Mouse (Mus musculus) bone marrow, adult 2 months (tissue): ENCODE measurements at regions not wholly inside any gene's neighbourhood (a gene's known extent, or its start where the extent isn't known, plus 50 kb on each side); places are given as distances from the start of the nearest gene placed in this dataset.

Experiments
- H3K27ac ChIP-seq: fragments of 200-500 bp; 2 replicates; pipeline ENCODE4 v1.5.1; 2012; ENCODE audit warnings: low read depth, mild to moderate bottlenecking, control low read depth, inconsistent platforms, low read length; ENCODE audit not compliant: control insufficient read depth, poor library complexity, insufficient read depth
- H3K4me1 ChIP-seq: fragments of 200-500 bp; 2 replicates; pipeline ENCODE4 v1.6.1; 2011; ENCODE audit warnings: low read length; ENCODE audit not compliant: control insufficient read depth, insufficient read depth
- H3K4me3 ChIP-seq: fragments of 200-500 bp; replicated peaks from 2 replicates; pipeline ENCODE3; 2011; ENCODE audit warnings: mild to moderate bottlenecking, low read depth, low read length, control low read depth; ENCODE audit not compliant: control insufficient read depth
- CTCF ChIP-seq: fragments of 200-500 bp; IDR thresholded peaks from 2 replicates; pipeline ENCODE4 v1.5.1; 2011; ENCODE audit warnings: low read length, control low read depth; ENCODE audit not compliant: control insufficient read depth, insufficient read depth
- POLR2A ChIP-seq: fragments of 200-500 bp; IDR thresholded peaks from 2 replicates; pipeline ENCODE4 v1.6.1; 2011; ENCODE audit warnings: low read depth, mild to moderate bottlenecking, control low read depth, low read length, borderline replicate concordance; ENCODE audit not compliant: control insufficient read depth
- WGBS: fragments of 180-500 bp; shearing (Covaris S2); methylation state at CpG from one replicate; pipeline ENCODE4 v1.1.7; 2018; 5-methylcytosine and 5-hydroxymethylcytosine counted together

DNA sequence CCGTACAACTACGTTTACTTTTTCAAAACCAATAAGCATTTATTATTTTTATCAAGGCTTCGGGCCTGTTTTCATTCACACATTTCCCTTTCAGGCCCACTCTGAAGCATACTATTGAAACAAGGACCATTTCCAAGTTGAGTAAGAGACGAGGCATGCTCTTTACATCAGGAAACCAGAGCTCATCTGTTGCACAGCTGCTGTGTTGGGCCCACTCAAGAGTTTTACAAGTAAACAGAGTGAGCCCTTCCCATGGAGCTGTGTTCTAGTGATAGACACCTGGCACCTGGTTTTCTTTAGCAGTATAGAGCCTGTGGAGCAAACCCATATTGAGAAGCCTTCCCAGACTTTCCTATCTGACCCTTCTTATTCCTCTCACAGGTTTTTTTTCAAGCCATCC lies 363.5 kb downstream of the Ptprc start:
- 79% methylated on average over 4 of the region's 4 CpGs for WGBS
- Histone ChIP-seq H3K4me3 (no peak overlapping the region), H3K27ac (no peak overlapping the region), H3K4me1 (no peaks in the 10 kb centered on the region)
- no peak for TF ChIP-seq CTCF
- no peak for TF ChIP-seq POLR2A

DNA sequence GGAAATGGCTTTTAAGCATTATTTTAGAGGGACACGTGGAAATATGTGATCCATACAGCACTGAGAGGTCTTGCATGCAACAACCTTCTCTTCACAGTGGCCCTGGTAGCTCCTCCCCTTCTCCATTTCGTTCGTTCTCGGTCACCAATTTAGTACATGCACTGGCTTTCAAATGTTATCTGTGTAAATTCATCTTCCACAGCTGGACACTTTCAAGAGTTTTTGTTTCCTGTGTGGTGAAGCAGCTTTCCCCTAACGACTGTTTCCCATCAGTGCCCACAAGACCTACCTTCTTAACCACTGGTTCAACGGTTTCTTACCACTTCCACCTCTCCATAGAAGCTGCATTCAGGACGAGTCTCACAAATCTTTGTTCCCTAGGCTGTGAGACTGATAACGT lies 368.8 kb downstream of the Ptprc start:
- Histone ChIP-seq H3K4me3 (no peak overlapping the region), H3K4me1 (no peaks in the 10 kb centered on the region; the same call in 1 of the 2 replicates), H3K27ac (peak overlapping the region; percentile 79; the same call in 1 of the 2 replicates)
- TF ChIP-seq CTCF = no peak
- no peak for TF ChIP-seq POLR2A
- WGBS = under 1% methylated on average over 8 of the region's 8 CpGs

DNA sequence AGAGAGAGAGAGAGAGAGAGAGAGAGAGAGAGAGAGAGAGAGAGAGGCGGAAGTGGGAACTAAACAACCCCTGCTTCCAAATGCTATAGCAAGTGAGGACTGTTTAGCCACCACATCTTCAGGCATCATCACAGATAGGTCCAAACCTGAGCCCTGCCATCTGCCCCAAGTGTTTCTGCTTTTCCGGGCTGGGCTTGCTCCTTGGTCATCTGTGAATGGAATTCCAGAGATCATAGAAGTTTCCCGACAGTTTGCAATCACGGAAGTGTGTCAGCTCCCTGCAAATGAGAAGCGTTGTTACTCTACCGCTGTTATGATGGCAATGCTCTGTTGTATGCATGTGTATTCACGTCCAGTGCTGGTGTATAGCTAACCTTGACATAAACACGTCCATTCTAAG lies 369.3 kb downstream of the Ptprc start:
- no peak for TF ChIP-seq POLR2A
- TF ChIP-seq CTCF = no peak
- Histone ChIP-seq H3K27ac (peak overlapping the region; percentile 79), H3K4me1 (no peaks in the 10 kb centered on the region; the same call in 1 of the 2 replicates), H3K4me3 (peak overlapping the region; percentile 27)
- WGBS = 19% methylated on average over 8 of the region's 8 CpGs

DNA sequence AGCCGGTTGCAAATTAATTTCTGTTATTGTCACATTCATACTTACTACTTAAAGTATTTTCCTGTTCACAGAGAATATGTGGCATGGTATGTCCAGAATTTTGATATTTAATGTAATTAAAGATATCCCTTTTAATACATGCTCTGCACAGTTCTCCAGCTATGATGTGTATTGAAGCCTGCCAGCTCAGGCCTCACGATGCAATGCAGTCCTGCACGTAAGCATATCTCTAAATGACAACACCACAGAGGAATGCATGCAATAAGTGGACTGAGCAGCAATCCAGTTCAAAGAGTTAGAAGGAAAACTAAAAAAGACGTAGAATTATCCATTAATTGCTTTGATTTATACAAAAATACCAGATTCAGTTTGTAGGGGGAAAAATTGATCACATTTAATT lies 373.4 kb downstream of the Ptprc start:
- no peak for TF ChIP-seq CTCF
- TF ChIP-seq POLR2A = no peak
- Histone ChIP-seq H3K4me3 (no peak overlapping the region), H3K4me1 (no peaks in the 10 kb centered on the region; the same call in 1 of the 2 replicates), H3K27ac (no peak overlapping the region)
- WGBS = 78% methylated on average over 4 of the region's 4 CpGs

DNA sequence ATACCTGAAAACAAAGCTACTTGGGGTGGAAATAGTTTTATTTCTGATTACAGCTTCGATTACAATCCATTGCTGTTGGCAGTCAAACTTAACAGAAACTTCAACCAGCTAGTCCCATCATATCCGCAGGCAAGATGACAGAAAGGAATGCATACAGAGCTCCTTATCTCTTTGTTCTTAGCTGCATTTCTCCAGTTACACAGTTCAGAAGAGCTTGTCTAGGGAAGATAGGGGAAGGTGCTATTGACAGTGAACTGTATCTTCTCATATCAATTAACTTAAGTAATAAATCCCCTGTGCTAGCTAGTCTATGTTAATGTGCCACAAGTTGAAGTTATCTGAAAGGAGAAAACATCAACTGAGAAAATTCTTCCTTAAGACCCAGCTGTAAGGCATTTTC lies 374.8 kb downstream of the Ptprc start:
- Histone ChIP-seq H3K4me1 (no peaks in the 10 kb centered on the region), H3K4me3 (no peak overlapping the region), H3K27ac (no peak overlapping the region)
- WGBS = 65% methylated on average over 2 of the region's 2 CpGs
- TF ChIP-seq POLR2A (no peak), CTCF (no peak)

DNA sequence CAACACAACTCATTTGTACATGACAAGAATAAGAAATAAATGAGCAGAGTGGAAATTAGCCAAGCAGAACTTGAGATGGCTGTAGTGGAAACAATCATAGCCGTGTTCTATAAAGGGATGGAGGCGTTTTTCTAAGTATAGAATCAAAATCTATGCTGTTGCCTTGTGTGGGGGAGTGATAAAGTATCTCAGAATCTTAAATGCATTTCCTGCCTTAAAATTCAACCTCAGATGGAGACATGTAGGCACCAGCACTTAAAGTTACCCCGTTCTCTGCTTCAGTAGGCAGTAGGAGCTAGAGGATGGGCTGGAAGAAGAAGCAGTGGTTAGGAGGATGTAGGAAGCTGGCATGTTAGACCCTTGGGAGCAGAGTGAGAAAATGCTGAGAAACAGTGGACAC lies 386.7 kb downstream of the Ptprc start:
- Histone ChIP-seq H3K4me1 (no peaks in the 10 kb centered on the region; the same call in 1 of the 2 replicates), H3K27ac (no peak overlapping the region), H3K4me3 (no peak overlapping the region)
- WGBS = 48% methylated on average over 3 of the region's 3 CpGs
- TF ChIP-seq CTCF = no peak

DNA sequence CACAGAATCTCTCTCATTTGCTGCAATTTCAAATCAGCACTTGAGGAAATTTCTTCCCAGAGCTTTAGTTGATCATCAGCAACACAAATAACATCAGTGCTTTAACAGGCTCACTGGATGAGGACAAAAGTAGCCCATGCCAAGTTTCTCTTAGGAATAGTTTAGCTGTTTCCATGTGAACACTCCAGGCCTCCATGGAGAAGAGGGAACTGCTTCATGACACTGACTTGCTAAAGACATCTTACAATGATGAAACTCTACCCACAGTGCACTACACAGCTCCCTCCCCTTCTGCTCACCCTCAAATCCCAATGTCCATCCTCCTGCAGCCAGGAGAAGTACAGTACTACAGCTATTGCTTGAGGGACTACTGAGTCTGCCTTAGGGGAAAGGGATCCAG lies 388.9 kb downstream of the Ptprc start:
- H3K27ac ChIP-seq = no peak overlapping the region
- H3K4me1 ChIP-seq = no peaks in the 10 kb centered on the region; the same call in 1 of the 2 replicates
- TF ChIP-seq CTCF = no peak
- TF ChIP-seq POLR2A = no peak
- H3K4me3 ChIP-seq = no peak overlapping the region

DNA sequence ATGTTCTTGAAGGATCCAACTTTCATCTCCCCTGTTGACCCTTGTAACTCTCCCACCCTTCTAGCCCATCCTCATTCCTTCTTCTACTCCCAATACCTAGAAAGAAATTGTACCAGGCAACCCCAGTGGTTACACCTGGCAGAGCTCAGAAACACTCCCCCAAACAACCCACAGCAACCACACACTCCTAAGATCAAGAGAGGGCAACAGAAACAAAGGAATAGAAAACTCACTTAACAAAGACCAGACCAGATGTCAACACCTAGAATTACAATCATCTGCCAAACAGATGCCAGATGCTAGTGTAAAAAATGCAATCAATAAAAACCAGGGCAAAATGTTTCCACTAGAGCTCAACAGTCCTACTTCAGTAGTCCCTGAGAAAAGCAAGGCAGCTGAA lies 400.9 kb downstream of the Ptprc start:
- no peak overlapping the region for H3K4me3 ChIP-seq
- no peaks in the 10 kb centered on the region for H3K4me1 ChIP-seq
- TF ChIP-seq POLR2A (no peak), CTCF (no peak)
- no peak overlapping the region for H3K27ac ChIP-seq

DNA sequence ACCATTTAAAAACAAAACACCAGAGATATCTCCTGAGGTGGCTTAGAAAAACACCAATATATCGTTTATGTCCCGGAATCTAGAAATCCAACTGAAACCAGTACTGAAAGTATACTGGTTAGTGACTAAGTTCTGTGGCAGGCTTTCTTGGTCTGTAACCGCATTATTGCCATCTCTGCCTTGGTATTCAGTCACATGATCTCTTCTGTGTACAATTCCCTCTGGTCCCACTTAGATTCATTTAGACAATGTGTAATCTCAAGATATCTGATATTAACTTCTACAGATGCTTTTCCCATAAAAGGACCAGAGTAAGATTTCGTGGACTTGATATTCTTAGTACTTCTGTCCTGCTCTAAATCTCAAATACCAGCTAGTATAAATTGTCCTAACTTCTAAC lies 414.7 kb downstream of the Ptprc start:
- H3K27ac ChIP-seq = no peak overlapping the region
- no peaks in the 10 kb centered on the region for H3K4me1 ChIP-seq
- no peak overlapping the region for H3K4me3 ChIP-seq
- WGBS = 82% methylated on average over 4 of the region's 4 CpGs
- TF ChIP-seq POLR2A (no peak), CTCF (no peak)

DNA sequence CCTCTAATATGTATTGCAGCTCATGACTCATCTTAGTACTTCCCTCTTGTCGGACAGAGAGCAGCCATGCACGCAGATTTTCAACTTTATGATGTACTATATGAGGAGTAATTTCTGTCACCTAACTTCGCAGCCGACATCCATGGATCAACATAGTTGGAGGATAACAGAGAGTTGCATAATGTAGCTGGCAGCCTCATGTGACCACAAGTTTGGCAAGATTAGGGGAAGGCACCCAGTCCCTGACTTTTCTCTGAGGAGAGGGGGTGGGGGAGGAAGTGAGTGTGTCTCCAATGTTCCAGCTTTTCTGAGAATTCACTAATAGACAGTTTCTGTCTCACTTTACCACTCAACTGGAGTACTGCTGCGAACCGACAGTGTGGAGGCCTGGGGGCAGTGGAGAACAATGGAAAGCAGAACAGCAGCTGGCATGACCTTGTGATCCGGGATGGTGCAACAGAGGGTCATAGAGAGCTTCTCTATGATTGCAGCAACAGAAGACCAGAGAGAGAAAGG lies 424.0 kb downstream of the Ptprc start:
- no peak overlapping the region for H3K4me3 ChIP-seq
- H3K4me1 ChIP-seq = no peaks in the 10 kb centered on the region
- WGBS = 21% methylated on average over 7 of the region's 7 CpGs
- H3K27ac ChIP-seq = no peak overlapping the region; the same call in 1 of the 2 replicates
- TF ChIP-seq CTCF = no peak
- TF ChIP-seq POLR2A = no peak
